In the genomic region with DNA sequence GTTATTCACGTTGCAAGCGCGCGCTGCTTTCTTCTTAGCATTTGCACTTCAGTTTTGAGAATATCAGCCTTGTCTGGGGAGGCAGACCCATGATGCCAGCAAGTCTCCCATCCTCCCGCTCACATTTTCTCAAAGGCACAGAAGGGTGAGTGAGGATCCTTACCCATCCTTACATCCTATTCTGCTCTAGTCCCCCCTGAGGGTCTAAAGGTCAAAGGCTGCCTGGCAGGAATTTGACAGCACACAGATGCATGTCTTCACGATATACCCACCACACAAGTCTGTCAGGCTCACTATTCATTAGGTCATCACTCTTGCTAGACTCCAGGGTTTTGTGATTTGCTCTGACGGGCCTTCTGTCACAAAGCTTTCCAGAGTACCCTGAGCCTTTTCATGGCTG, we compare ENCODE assay signal across 16 mouse cellular contexts.
"Had no signal": no experiment of that assay in that cellular context is flagged by ENCODE, and none has a peak within 500 bp of the region (broad histone marks: within the 10 kb centered on the region; RNA-seq: fewer than 3 reads in every experiment).

No protein-coding gene starts in this region.

- H3K9me3 ChIP-seq: lung, embryonic 15.5 days; midbrain, embryonic 13.5 days; midbrain, embryonic 15.5 days; neural tube, embryonic 12.5 days; stomach, embryonic 15.5 days had no signal

- H3K27me3 ChIP-seq: lung, embryonic 15.5 days; megakaryocyte, embryonic 14.5 days; midbrain, embryonic 13.5 days; midbrain, embryonic 15.5 days; neural tube, embryonic 12.5 days; stomach, embryonic 15.5 days had no signal

- H3K4me1 ChIP-seq: megakaryocyte, embryonic 14.5 days; midbrain, embryonic 13.5 days; midbrain, embryonic 15.5 days; neural tube, embryonic 12.5 days had no signal

- ATAC-seq: lung, postnatal 0 days; midbrain, embryonic 13.5 days; midbrain, embryonic 15.5 days had no signal

- H3K36me3 ChIP-seq: lung, embryonic 15.5 days; midbrain, embryonic 13.5 days; midbrain, embryonic 15.5 days; neural tube, embryonic 12.5 days; stomach, embryonic 15.5 days had no signal

- H3K4me3 ChIP-seq: lung, embryonic 15.5 days; megakaryocyte, embryonic 14.5 days; midbrain, embryonic 13.5 days; midbrain, embryonic 15.5 days; neural tube, embryonic 12.5 days; stomach, embryonic 15.5 days had no signal

- H3K9ac ChIP-seq: lung, embryonic 15.5 days; midbrain, embryonic 13.5 days; midbrain, embryonic 15.5 days; neural tube, embryonic 12.5 days; stomach, embryonic 15.5 days had no signal

- H3K27ac ChIP-seq: lung, embryonic 15.5 days; macrophage; midbrain, embryonic 13.5 days; midbrain, embryonic 15.5 days; neural tube, embryonic 12.5 days; stomach, embryonic 15.5 days; stomach, postnatal 0 days had no signal

- DNase-seq: lung, adult 2 months; lung, postnatal 14 days; lung, postnatal 36 days; right cerebral cortex, postnatal 14 days; thymus, adult 2 months; thymus, postnatal 25 days; thymus, postnatal 4 days had no signal

- H3K4me2 ChIP-seq: lung, embryonic 15.5 days; midbrain, embryonic 13.5 days; midbrain, embryonic 15.5 days; neural tube, embryonic 12.5 days; stomach, embryonic 15.5 days had no signal
